Mouse (Mus musculus): ENCODE results near the gene Cd82. TPM values are rescaled to one million over a fixed set of nuclear protein-coding genes. Genes with fewer than 3 reads are reported as not detected.

Cd82 gene
- polyA plus RNA-seq, 1 experiment from 2014 or later: 8.1 TPM

GRCm38 (mm10) chr2:93431575-93432325 is 31.2 kb downstream of the Cd82 start:
- Histone ChIP-seq H3K4me3 (ENCODE audit: low read depth, low read length) (no peak overlapping the region), H3K9ac (replicated peaks; ENCODE audit: low read depth, low read length) (no peak overlapping the region), H3K36me3 (ENCODE audit: control insufficient read depth, insufficient read depth, low read length) (no peaks in the 10 kb centered on the region), H3K4me2 (ENCODE audit: low read depth, low read length) (no peak overlapping the region), H3K27ac (ENCODE audit: low read depth, low read length) (no peak overlapping the region), H3K27me3 (ENCODE audit: control insufficient read depth, insufficient read depth, low read length) (no peaks in the 10 kb centered on the region), H3K4me1 (ENCODE audit: control insufficient read depth, insufficient read depth, low read length) (no peaks in the 10 kb centered on the region), H3K9me3 (ENCODE audit: control insufficient read depth, low read length) (no peaks in the 10 kb centered on the region)
- no peak for ATAC-seq (ENCODE audit: low read depth)
- WGBS: 69% methylated on average over 5 of the region's 5 CpGs

DNA sequence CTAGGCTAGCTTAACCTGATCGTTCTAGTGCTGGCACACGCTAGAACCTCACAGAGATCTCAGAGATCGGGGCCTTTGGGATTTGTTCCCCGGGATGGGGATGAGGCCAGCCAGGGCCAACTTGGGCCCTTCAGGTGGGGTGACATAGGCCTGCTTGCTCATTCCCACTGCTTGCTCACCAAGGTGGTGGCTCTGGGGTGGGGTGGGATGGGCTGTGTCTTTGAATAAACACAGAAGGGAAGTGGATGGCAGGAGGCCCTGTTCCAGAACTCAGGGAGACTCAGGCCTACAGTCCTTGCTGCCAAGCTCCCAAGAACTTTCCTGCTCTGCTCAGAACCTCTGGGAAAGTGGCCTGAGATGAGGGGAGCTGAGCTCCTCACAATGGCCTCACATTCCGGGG is 31.9 kb downstream of the Cd82 start:
- H3K4me1 ChIP-seq (ENCODE audit: control insufficient read depth, insufficient read depth, low read length): no peaks in the 10 kb centered on the region

GRCm38 (mm10) chr2:93428004-93428531 is 34.9 kb downstream of the Cd82 start:
- WGBS: 67% methylated on average over 11 of the region's 11 CpGs
- Histone ChIP-seq H3K36me3 (ENCODE audit: control insufficient read depth, insufficient read depth, low read length) (no peaks in the 10 kb centered on the region), H3K27me3 (ENCODE audit: control insufficient read depth, insufficient read depth, low read length) (no peaks in the 10 kb centered on the region), H3K9ac (replicated peaks; ENCODE audit: low read depth, low read length) (no peak overlapping the region), H3K4me3 (ENCODE audit: low read depth, low read length) (no peak overlapping the region), H3K9me3 (ENCODE audit: control insufficient read depth, low read length) (no peaks in the 10 kb centered on the region), H3K4me1 (ENCODE audit: control insufficient read depth, insufficient read depth, low read length) (no peaks in the 10 kb centered on the region), H3K4me2 (ENCODE audit: low read depth, low read length) (no peak overlapping the region), H3K27ac (ENCODE audit: low read depth, low read length) (no peak overlapping the region)
- ATAC-seq (ENCODE audit: low read depth): no peak

More for the DNA sequence above, 31.9 kb downstream of the Cd82 start:
- H3K36me3 ChIP-seq (ENCODE audit: control insufficient read depth, insufficient read depth, low read length): no peaks in the 10 kb centered on the region
- H3K9me3 ChIP-seq (ENCODE audit: control insufficient read depth, low read length): no peaks in the 10 kb centered on the region
- no peak overlapping the region for H3K9ac ChIP-seq (replicated peaks; ENCODE audit: low read depth, low read length)
- no peaks in the 10 kb centered on the region for H3K27me3 ChIP-seq (ENCODE audit: control insufficient read depth, insufficient read depth, low read length)
- no peak overlapping the region for H3K4me2 ChIP-seq (ENCODE audit: low read depth, low read length)
- no peak overlapping the region for H3K27ac ChIP-seq (ENCODE audit: low read depth, low read length)
- ATAC-seq (ENCODE audit: low read depth): no peak
- WGBS: 79% methylated on average over 5 of the region's 5 CpGs
- H3K4me3 ChIP-seq (ENCODE audit: low read depth, low read length): no peak overlapping the region

DNA sequence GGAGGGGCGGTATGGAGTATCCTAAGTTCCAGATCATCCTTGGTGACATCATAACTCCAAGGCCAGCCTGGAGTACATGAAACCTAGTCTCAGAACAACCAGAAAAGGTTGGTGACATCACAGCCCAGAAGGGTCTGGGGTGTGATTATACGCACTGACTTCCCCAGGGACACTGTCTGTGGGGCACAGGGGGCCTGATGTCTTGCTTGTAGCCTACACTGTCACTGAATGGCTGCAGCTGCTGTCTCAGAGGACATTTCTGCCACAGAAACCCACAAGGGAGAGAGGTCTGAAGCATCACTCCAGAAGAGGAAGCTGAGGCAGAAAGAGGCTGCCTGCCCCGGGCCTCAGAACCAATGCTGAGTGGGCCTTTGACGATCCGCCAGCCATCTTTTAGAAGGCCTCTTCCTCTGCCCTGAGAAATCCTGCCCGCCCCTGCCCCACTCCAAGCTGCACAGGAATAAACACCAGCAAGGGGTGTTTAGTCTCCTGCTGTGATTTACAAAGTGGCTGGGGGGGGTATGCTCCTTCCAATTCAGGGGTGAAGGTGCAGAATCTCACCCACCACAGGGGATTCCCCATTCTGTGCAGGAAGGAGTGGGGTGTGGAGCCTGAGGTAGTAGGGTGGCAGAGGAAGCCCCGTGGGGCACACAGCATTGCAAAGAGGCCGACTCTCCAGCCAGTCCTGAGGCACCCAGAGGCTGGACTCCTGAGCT is 35.8 kb downstream of the Cd82 start:
- no peaks in the 10 kb centered on the region for H3K36me3 ChIP-seq (ENCODE audit: control insufficient read depth, insufficient read depth, low read length)
- no peaks in the 10 kb centered on the region for H3K27me3 ChIP-seq (ENCODE audit: control insufficient read depth, insufficient read depth, low read length)
- 65% methylated on average over 8 of the region's 8 CpGs for WGBS
- H3K9ac ChIP-seq (replicated peaks; ENCODE audit: low read depth, low read length): no peak overlapping the region
- H3K9me3 ChIP-seq (ENCODE audit: control insufficient read depth, low read length): no peaks in the 10 kb centered on the region
- ATAC-seq (ENCODE audit: low read depth): no peak
- no peaks in the 10 kb centered on the region for H3K4me1 ChIP-seq (ENCODE audit: control insufficient read depth, insufficient read depth, low read length)
- no peak overlapping the region for H3K4me2 ChIP-seq (ENCODE audit: low read depth, low read length)
- H3K27ac ChIP-seq (ENCODE audit: low read depth, low read length): no peak overlapping the region
- H3K4me3 ChIP-seq (ENCODE audit: low read depth, low read length): no peak overlapping the region

DNA sequence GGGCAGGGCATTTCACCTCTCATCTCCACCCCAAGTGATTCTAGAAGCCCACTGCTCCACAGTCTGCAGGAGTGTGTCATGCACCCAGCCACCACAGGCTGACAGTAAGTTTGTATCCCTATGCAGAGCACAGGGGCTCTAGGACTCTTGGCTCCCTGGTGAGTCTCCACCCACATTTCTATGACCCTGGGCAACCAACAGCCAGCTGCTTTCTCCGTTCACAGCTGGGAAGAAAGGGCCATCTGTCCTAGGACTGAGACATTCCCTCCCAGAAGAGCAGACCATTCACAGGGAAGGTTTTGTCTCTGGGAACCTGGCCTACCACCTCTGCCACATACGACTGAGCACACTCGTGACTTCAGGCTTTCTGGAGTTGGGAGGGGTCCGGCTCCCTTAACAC is 37.1 kb downstream of the Cd82 start:
- no peaks in the 10 kb centered on the region for H3K27me3 ChIP-seq (ENCODE audit: control insufficient read depth, insufficient read depth, low read length)
- H3K4me1 ChIP-seq (ENCODE audit: control insufficient read depth, insufficient read depth, low read length): no peaks in the 10 kb centered on the region
- no peak overlapping the region for H3K4me2 ChIP-seq (ENCODE audit: low read depth, low read length)
- no peak overlapping the region for H3K27ac ChIP-seq (ENCODE audit: low read depth, low read length)
- ATAC-seq (ENCODE audit: low read depth): no peak
- no peaks in the 10 kb centered on the region for H3K36me3 ChIP-seq (ENCODE audit: control insufficient read depth, insufficient read depth, low read length)
- no peaks in the 10 kb centered on the region for H3K9me3 ChIP-seq (ENCODE audit: control insufficient read depth, low read length)
- no peak overlapping the region for H3K4me3 ChIP-seq (ENCODE audit: low read depth, low read length)
- no peak overlapping the region for H3K9ac ChIP-seq (replicated peaks; ENCODE audit: low read depth, low read length)
- 45% methylated on average over 4 of the region's 4 CpGs for WGBS

DNA sequence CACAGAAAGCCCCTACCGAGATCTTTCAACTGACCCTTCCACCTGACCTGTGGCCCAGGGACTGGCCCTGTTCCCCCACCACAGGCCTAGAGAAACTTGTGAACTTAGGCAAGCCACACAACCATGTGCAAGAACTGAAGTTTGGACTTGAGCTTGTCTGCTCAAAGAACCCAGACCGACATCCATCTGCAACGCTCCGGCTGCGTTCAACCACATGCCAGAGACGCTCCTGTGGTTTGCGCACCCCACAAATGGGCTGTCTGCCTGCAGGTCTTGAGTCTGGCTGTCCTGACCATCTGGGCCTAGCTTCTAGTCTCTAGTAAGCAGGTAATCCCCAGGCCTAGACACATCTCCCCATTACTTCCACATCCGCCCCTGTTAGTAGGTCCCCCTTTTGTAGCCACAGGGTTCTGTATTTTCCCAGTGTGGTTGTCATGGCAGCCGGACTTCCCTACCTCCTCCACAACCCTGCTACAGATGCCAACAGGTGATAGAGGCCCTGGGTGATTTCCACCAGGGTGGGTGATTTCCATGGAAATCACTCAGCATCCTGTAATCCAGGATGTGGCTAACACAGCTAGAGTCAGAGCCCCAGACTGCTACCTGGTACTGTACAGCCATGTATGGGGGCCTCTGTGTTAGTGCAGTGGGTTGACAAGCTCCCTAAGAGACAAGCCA is 38.5 kb downstream of the Cd82 start:
- H3K9me3 ChIP-seq (ENCODE audit: control insufficient read depth, low read length): no peaks in the 10 kb centered on the region
- no peak overlapping the region for H3K27ac ChIP-seq (ENCODE audit: low read depth, low read length)
- no peak overlapping the region for H3K4me2 ChIP-seq (ENCODE audit: low read depth, low read length)
- no peaks in the 10 kb centered on the region for H3K36me3 ChIP-seq (ENCODE audit: control insufficient read depth, insufficient read depth, low read length)
- ATAC-seq (ENCODE audit: low read depth): no peak
- H3K4me1 ChIP-seq (ENCODE audit: control insufficient read depth, insufficient read depth, low read length): no peaks in the 10 kb centered on the region
- no peak overlapping the region for H3K4me3 ChIP-seq (ENCODE audit: low read depth, low read length)
- no peak overlapping the region for H3K9ac ChIP-seq (replicated peaks; ENCODE audit: low read depth, low read length)
- no peaks in the 10 kb centered on the region for H3K27me3 ChIP-seq (ENCODE audit: control insufficient read depth, insufficient read depth, low read length)
- 93% methylated on average over 9 of the region's 9 CpGs for WGBS

GRCm38 (mm10) chr2:93421320-93421719 is 41.6 kb downstream of the Cd82 start:
- Histone ChIP-seq H3K9me3 (ENCODE audit: control insufficient read depth, low read length) (no peaks in the 10 kb centered on the region), H3K4me1 (ENCODE audit: control insufficient read depth, insufficient read depth, low read length) (no peaks in the 10 kb centered on the region), H3K27me3 (ENCODE audit: control insufficient read depth, insufficient read depth, low read length) (no peaks in the 10 kb centered on the region), H3K4me3 (ENCODE audit: low read depth, low read length) (no peak overlapping the region), H3K9ac (replicated peaks; ENCODE audit: low read depth, low read length) (no peak overlapping the region), H3K4me2 (ENCODE audit: low read depth, low read length) (no peak overlapping the region), H3K36me3 (ENCODE audit: control insufficient read depth, insufficient read depth, low read length) (no peaks in the 10 kb centered on the region), H3K27ac (ENCODE audit: low read depth, low read length) (no peak overlapping the region)
- WGBS: 34% methylated on average over 7 of the region's 7 CpGs
- ATAC-seq (ENCODE audit: low read depth): no peak

- Histone ChIP-seq H3K36me3 (ENCODE audit: control insufficient read depth, insufficient read depth, low read length) (no peaks in the 10 kb centered on the region), H3K9ac (replicated peaks; ENCODE audit: low read depth, low read length) (no peak overlapping the region), H3K4me3 (ENCODE audit: low read depth, low read length) (no peak overlapping the region), H3K4me1 (ENCODE audit: control insufficient read depth, insufficient read depth, low read length) (no peaks in the 10 kb centered on the region), H3K9me3 (ENCODE audit: control insufficient read depth, low read length) (no peaks in the 10 kb centered on the region), H3K4me2 (ENCODE audit: low read depth, low read length) (no peak overlapping the region), H3K27ac (ENCODE audit: low read depth, low read length) (no peak overlapping the region), H3K27me3 (ENCODE audit: control insufficient read depth, insufficient read depth, low read length) (no peaks in the 10 kb centered on the region)
- ATAC-seq (ENCODE audit: low read depth): no peak
- WGBS: 80% methylated on average over 12 of the region's 12 CpGs
Observed at GRCm38 (mm10) chr2:93419971-93420370, 43.0 kb downstream of the Cd82 start.

DNA sequence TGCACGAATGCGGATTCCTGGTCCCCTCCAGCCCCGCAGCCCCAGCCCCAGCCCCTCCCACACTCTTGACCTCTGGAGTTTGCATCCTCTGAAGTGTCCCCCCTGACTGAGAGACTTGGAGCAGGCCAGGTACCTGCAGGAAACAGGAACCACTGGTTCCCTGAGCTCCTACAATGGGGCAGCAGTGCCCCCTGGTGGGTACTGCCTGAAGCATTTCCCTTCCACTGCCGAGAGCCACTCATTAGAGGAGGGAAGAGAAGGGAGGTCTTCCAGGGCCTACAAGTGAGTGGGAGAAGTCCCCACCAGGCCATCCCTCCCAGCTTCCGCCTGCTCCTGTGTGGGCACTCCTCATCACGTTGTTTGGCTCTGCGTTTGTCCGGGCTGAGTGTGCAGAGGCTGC is 44.5 kb downstream of the Cd82 start:
- WGBS: 8% methylated on average over 8 of the region's 8 CpGs
- H3K4me3 ChIP-seq (ENCODE audit: low read depth, low read length): no peak overlapping the region
- no peaks in the 10 kb centered on the region for H3K36me3 ChIP-seq (ENCODE audit: control insufficient read depth, insufficient read depth, low read length)
- H3K4me2 ChIP-seq (ENCODE audit: low read depth, low read length): no peak overlapping the region
- H3K4me1 ChIP-seq (ENCODE audit: control insufficient read depth, insufficient read depth, low read length): no peaks in the 10 kb centered on the region
- no peaks in the 10 kb centered on the region for H3K9me3 ChIP-seq (ENCODE audit: control insufficient read depth, low read length)
- no peaks in the 10 kb centered on the region for H3K27me3 ChIP-seq (ENCODE audit: control insufficient read depth, insufficient read depth, low read length)
- peak; percentile 69 for ATAC-seq (ENCODE audit: low read depth)
- no peak overlapping the region for H3K9ac ChIP-seq (replicated peaks; ENCODE audit: low read depth, low read length)
- H3K27ac ChIP-seq (ENCODE audit: low read depth, low read length): no peak overlapping the region

Data from neural tube, embryonic 14.5 days (tissue).